Mouse (Mus musculus): ENCODE results near the gene Gabrb2. TPM values are rescaled to one million over a fixed set of nuclear protein-coding genes. Genes with fewer than 3 reads are reported as not detected.

Gene Gabrb2
- polyA plus RNA-seq, 1 experiment from 2014 or later: 0.69 TPM

DNA sequence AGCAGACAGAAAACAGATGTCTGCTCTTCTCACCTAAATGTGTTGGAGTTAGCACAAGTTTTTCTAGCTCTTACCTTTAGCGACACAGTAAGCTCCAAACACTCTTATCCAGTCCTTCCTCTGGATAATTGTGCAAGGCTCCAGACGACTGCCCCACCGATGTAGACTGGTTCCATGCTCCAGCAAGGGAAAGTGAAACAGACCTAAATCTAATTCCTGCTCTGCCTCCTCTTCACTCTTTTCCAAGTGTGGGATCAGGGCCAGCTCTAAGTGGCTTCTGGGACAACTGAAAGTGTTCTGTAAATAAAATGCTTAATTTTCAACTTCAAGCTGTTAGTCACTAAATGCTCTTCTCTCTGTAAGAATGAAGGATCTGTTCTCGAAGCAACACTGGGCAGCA lies 201.6 kb downstream of the Gabrb2 start:
- ATAC-seq (replicated peaks; ENCODE audit: low FRiP score) (no peak), DNase-seq (ENCODE audit: low spot score) (no peak)
- no peak overlapping the region for H3K4me2 ChIP-seq
- H3K4me3 ChIP-seq (ENCODE audit: low read depth, low read length): no peak overlapping the region
- no peak overlapping the region for H3K27ac ChIP-seq (ENCODE audit: low read depth, low read length)
- no peak overlapping the region for H3K9ac ChIP-seq (ENCODE audit: low read depth, low read length)
- no peaks in the 10 kb centered on the region for H3K9me3 ChIP-seq (ENCODE audit: control insufficient read depth, low read length)
- no peaks in the 10 kb centered on the region for H3K4me1 ChIP-seq (replicated peaks; ENCODE audit: control insufficient read depth, insufficient read depth, low read length)
- WGBS: 77% methylated on average over 4 of the region's 4 CpGs
- H3K36me3 ChIP-seq (ENCODE audit: control insufficient read depth, insufficient read depth, low read length): no peaks in the 10 kb centered on the region
- H3K27me3 ChIP-seq (replicated peaks; ENCODE audit: control insufficient read depth, insufficient read depth, low read length): no peaks in the 10 kb centered on the region

DNA sequence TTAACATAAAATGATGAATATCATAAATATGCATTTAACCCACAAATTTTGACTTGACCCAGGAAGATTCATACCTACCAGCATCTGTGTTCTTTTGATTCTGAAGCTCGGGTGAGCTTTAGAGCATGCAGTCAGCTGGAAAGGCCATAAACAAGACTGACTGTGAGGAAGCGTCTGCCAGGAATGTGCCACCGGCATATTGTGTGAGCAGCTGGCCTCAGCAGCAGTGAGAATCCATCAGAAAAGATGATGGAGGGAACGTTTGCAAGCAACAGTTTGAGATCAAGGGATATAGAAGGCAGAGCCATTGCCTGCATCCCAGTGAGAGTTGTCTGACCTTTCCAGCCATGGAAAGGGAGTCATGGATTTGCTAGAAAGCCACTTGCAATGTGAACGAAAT lies 230.6 kb downstream of the Gabrb2 start:
- WGBS: 69% methylated on average over 5 of the region's 5 CpGs
- Histone ChIP-seq H3K36me3 (ENCODE audit: control insufficient read depth, insufficient read depth, low read length) (no peaks in the 10 kb centered on the region), H3K27me3 (replicated peaks; ENCODE audit: control insufficient read depth, insufficient read depth, low read length) (no peaks in the 10 kb centered on the region), H3K27ac (ENCODE audit: low read depth, low read length) (no peak overlapping the region), H3K9me3 (ENCODE audit: control insufficient read depth, low read length) (no peaks in the 10 kb centered on the region), H3K4me1 (replicated peaks; ENCODE audit: control insufficient read depth, insufficient read depth, low read length) (no peaks in the 10 kb centered on the region), H3K4me2 (no peak overlapping the region), H3K9ac (ENCODE audit: low read depth, low read length) (no peak overlapping the region), H3K4me3 (ENCODE audit: low read depth, low read length) (no peak overlapping the region)
- DNase-seq (ENCODE audit: low spot score) (no peak), ATAC-seq (replicated peaks; ENCODE audit: low FRiP score) (no peak)

GRCm38 (mm10) chr11:42651572-42651971 lies 232.0 kb downstream of the Gabrb2 start:
- Histone ChIP-seq H3K4me2 (no peak overlapping the region), H3K27me3 (replicated peaks; ENCODE audit: control insufficient read depth, insufficient read depth, low read length) (no peaks in the 10 kb centered on the region), H3K4me1 (replicated peaks; ENCODE audit: control insufficient read depth, insufficient read depth, low read length) (no peaks in the 10 kb centered on the region), H3K9ac (ENCODE audit: low read depth, low read length) (no peak overlapping the region), H3K4me3 (ENCODE audit: low read depth, low read length) (no peak overlapping the region), H3K27ac (ENCODE audit: low read depth, low read length) (no peak overlapping the region), H3K36me3 (ENCODE audit: control insufficient read depth, insufficient read depth, low read length) (no peaks in the 10 kb centered on the region), H3K9me3 (ENCODE audit: control insufficient read depth, low read length) (no peaks in the 10 kb centered on the region)
- ATAC-seq (replicated peaks; ENCODE audit: low FRiP score) (no peak), DNase-seq (ENCODE audit: low spot score) (no peak)

DNA sequence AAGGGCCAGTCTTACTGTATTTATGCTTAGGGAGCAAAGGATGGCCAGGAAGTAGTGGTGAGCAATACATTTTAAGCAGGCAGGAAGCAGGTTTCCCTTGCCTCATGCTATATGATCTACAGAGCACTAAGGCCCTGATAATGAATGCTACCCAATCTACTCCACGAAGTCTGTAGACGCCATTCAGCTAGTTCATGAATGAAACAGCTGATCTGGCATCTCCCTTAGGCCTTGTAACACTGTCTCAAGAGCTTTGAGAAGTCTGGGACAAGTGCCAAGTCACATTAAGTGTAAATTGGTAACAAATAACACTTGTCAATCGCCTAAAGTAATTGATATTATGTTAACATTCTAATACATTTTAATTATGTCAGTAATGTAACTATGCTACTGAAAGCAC lies 234.6 kb downstream of the Gabrb2 start:
- DNase-seq (ENCODE audit: low spot score) (no peak), ATAC-seq (replicated peaks; ENCODE audit: low FRiP score) (no peak)
- H3K27me3 ChIP-seq (replicated peaks; ENCODE audit: control insufficient read depth, insufficient read depth, low read length): no peaks in the 10 kb centered on the region
- H3K9ac ChIP-seq (ENCODE audit: low read depth, low read length): no peak overlapping the region
- H3K9me3 ChIP-seq (ENCODE audit: control insufficient read depth, low read length): no peaks in the 10 kb centered on the region
- H3K4me2 ChIP-seq: no peak overlapping the region
- no peak overlapping the region for H3K4me3 ChIP-seq (ENCODE audit: low read depth, low read length)
- H3K4me1 ChIP-seq (replicated peaks; ENCODE audit: control insufficient read depth, insufficient read depth, low read length): no peaks in the 10 kb centered on the region
- WGBS: 60% methylated on average over 3 of the region's 3 CpGs
- H3K27ac ChIP-seq (ENCODE audit: low read depth, low read length): no peak overlapping the region
- no peaks in the 10 kb centered on the region for H3K36me3 ChIP-seq (ENCODE audit: control insufficient read depth, insufficient read depth, low read length)

DNA sequence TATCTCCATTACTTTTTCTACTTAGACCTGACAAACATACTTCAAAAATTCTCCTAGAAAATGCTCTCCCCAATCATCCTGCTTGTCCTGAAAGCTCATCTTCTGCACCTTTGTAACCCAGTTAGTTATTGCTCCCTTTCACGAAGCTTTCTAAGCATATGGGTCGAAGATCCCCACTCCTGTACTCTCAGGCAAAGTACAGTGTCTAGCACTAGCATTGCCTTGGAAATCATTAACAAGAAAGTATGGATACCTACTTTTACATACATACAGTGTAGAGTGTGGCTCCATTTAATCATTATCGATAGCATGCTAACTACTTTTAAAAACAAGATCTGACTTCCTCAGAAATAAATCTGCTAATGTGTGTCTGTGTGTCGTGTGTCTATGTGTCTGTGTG lies 249.1 kb downstream of the Gabrb2 start:
- H3K36me3 ChIP-seq (ENCODE audit: control insufficient read depth, insufficient read depth, low read length): no peaks in the 10 kb centered on the region
- DNase-seq (ENCODE audit: low spot score): no peak
- ATAC-seq (replicated peaks; ENCODE audit: low FRiP score): no peak
- no peak overlapping the region for H3K4me3 ChIP-seq (ENCODE audit: low read depth, low read length)
- no peak overlapping the region for H3K27ac ChIP-seq (ENCODE audit: low read depth, low read length)
- no peak overlapping the region for H3K9ac ChIP-seq (ENCODE audit: low read depth, low read length)
- H3K4me1 ChIP-seq (replicated peaks; ENCODE audit: control insufficient read depth, insufficient read depth, low read length): no peaks in the 10 kb centered on the region
- H3K4me2 ChIP-seq: no peak overlapping the region
- no peaks in the 10 kb centered on the region for H3K27me3 ChIP-seq (replicated peaks; ENCODE audit: control insufficient read depth, insufficient read depth, low read length)
- WGBS: 77% methylated on average over 4 of the region's 4 CpGs
- no peaks in the 10 kb centered on the region for H3K9me3 ChIP-seq (ENCODE audit: control insufficient read depth, low read length)

Other genes starting within 250 kb of the Gabrb2 start
- 1.3 and 2.7 TPM in 2 replicates for gene Gabra1, start 236.8 kb upstream of the Gabrb2 start, polyA plus RNA-seq (2014; fragmentation: Nextera tagmentation; extraction: Ambion mirVana)
- gene Gabra6, start 98.7 kb upstream of the Gabrb2 start, polyA plus RNA-seq (2014; fragmentation: Nextera tagmentation; extraction: Ambion mirVana): not detected in 2 replicates

All from liver, embryonic 11.5 days (tissue).